Mouse (Mus musculus) hindbrain, embryonic 15.5 days (tissue): ENCODE measurements around the gene Cbx4. TPM values are rescaled to one million over a fixed set of nuclear protein-coding genes. Genes with fewer than 3 reads are reported as not detected.

Experiments used
- ATAC-seq: fragments of 200-750 bp; cut with Nextera tagmentation; 2 replicates; pipeline ENCODE4 v1.8.0; 2017; ENCODE audit warnings: low read depth, moderate number of reproducible peaks, moderate TSS enrichment; ENCODE audit not compliant: low FRiP score
- H3K27ac ChIP-seq: fragments of 300-500 bp; sonication (generic); replicated peaks from 2 replicates; pipeline ENCODE4 v1.5.1; 2015; ENCODE audit warnings: mild to moderate bottlenecking, inconsistent platforms
- H3K27me3 ChIP-seq: fragments of 300-500 bp; sonication (generic); 2 replicates; pipeline ENCODE4 v1.6.1; 2015; ENCODE audit warnings: control low read depth, inconsistent platforms
- H3K36me3 ChIP-seq: fragments of 300-500 bp; sonication (generic); 2 replicates; pipeline ENCODE4 v1.6.1; 2015; ENCODE audit warnings: control low read depth, inconsistent platforms
- H3K4me1 ChIP-seq: fragments of 300-500 bp; sonication (generic); replicated peaks from 2 replicates; pipeline ENCODE4 v1.6.1; 2015; ENCODE audit warnings: control low read depth, inconsistent platforms
- H3K4me2 ChIP-seq: fragments of 300-500 bp; sonication (generic); 2 replicates; pipeline ENCODE4 v1.6.1; 2015; ENCODE audit warnings: moderate library complexity, mild to moderate bottlenecking, inconsistent platforms
- H3K4me3 ChIP-seq: fragments of 300-500 bp; sonication (generic); 2 replicates; pipeline ENCODE4 v1.5.1; 2015; ENCODE audit warnings: mild to moderate bottlenecking, inconsistent platforms
- H3K9ac ChIP-seq: fragments of 300-500 bp; sonication (generic); 2 replicates; pipeline ENCODE4 v1.6.1; 2015; ENCODE audit warnings: inconsistent platforms
- H3K9me3 ChIP-seq: fragments of 300-500 bp; sonication (generic); 2 replicates; pipeline ENCODE4 v1.6.1; 2016; ENCODE audit warnings: control low read depth, inconsistent platforms
- WGBS: fragments of 180-500 bp; shearing (Covaris S2); methylation state at CpG from one replicate; pipeline ENCODE4 v1.1.7; 2015; 5-methylcytosine and 5-hydroxymethylcytosine counted together
- polyA plus RNA-seq: library from polyadenylated mRNA; unstranded; fragments of >200 nt; fragmentation: Nextera tagmentation; extraction: Ambion mirVana; gene quantifications from 2 replicates; pipeline ENCODE4 v1.2.1, GENCODE M21; 2015

Cbx4 gene
- polyA plus RNA-seq, 1 experiment from 2014 or later, result 23.2 TPM

DNA sequence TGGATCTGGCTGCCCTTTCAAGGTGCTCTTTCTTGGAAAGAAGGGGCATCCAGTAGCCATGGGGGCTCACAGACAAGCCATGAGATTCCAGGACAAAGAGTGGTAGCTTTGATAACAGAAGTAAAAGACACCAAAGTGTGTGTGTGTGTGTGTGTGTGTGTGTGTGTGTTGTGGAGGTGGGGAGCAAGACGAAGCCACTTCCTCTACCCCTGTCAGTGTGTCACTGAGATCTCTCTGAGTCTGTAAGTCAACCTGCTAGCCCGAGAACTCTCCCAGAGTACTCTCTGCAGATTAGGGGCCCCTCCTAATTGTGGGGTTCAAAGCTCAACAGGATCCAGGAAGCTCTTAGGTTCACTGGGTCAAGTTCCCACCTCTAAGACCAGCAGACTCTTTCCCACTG is 35.7 kb downstream of the Cbx4 start:
- 9% methylated on average over 2 of the region's 2 CpGs for WGBS
- Histone ChIP-seq H3K36me3 (no peaks in the 10 kb centered on the region), H3K9me3 (no peaks in the 10 kb centered on the region), H3K4me3 (no peak overlapping the region), H3K27ac (no peak overlapping the region), H3K9ac (no peak overlapping the region), H3K27me3 (peaks cover 62% of the 10 kb centered on the region), H3K4me1 (peaks cover 55% of the 10 kb centered on the region), H3K4me2 (no peak overlapping the region)
- no peak for ATAC-seq

DNA sequence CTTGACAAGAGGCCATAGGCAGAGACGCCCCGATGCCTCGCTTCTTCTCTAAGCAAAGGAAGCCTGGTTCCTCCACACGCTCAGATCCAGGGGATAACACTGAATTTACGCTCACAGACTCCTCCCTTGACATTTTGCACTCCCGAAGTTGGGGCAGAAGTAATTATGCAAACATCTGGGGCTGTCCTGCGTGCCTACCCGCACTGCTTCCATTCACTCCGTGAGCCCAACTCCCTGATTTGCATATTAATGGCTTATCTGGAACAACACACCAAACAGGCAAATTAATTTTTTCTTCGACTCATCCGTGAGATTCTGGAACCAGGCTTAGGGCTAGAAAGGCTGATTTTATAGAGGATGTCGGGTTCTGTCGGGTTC is 37.9 kb downstream of the Cbx4 start:
- Histone ChIP-seq H3K27me3 (peaks cover 82% of the 10 kb centered on the region), H3K9ac (no peak overlapping the region; the same call in 1 of the 2 replicates), H3K4me1 (peaks cover 49% of the 10 kb centered on the region), H3K4me2 (peak overlapping the region; percentile 67; the same call in 1 of the 2 replicates), H3K27ac (no peak overlapping the region), H3K9me3 (no peaks in the 10 kb centered on the region), H3K4me3 (0 out of 2 replicates have a peak overlapping the region, but pooled peaks have one; percentile 3), H3K36me3 (no peaks in the 10 kb centered on the region)
- 0% methylated on average over 13 of the region's 13 CpGs for WGBS
- no peak for ATAC-seq

DNA sequence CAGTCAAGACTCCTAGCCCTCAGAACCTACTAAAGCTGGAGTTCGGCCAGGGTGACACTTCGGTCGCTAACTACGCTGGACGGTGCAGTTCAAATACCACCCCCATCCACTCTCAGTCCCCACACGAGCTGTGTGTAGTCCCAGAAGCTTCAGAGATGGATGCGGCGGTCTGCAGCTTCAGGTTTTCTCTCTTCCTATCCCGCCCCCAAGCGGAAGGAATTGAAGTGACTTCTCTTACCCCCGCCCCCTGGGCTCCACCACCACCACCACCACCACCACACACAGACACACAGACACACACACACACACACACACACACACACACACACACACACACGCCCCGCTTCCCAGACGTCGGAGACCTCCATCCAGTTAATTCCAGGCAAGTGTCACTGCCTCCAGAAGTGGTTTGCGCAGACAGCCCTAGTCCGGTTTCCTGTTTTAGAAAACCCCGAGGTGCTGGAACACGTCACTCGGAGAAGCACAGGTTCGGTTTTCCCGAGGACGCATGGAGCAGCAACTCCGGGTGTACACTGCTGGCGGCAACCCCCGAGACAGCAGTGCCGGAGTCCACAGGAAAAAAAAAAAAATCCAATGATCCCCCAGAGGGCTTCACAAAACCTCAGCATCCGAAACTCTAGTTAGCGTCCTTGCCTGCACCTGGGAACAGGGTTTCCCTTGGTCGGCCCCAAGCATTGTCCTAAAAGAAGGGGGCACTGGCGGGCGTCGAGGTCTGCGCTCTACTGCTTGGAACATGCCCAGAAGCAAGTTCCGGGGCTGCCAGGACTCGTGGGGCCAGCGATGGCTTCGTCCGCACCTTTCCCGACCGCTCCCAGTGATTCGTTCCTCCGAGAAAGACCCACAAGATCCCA is 38.5 kb downstream of the Cbx4 start:
- Histone ChIP-seq H3K9ac (no peak overlapping the region; the same call in 1 of the 2 replicates), H3K36me3 (no peaks in the 10 kb centered on the region), H3K4me2 (peak overlapping the region; percentile 67), H3K4me1 (peaks cover 47% of the 10 kb centered on the region), H3K4me3 (peak overlapping the region; percentile 40), H3K27me3 (peaks cover 85% of the 10 kb centered on the region), H3K9me3 (no peaks in the 10 kb centered on the region), H3K27ac (no peak overlapping the region)
- under 1% methylated on average over 43 of the region's 43 CpGs for WGBS
- ATAC-seq, result no peak

DNA sequence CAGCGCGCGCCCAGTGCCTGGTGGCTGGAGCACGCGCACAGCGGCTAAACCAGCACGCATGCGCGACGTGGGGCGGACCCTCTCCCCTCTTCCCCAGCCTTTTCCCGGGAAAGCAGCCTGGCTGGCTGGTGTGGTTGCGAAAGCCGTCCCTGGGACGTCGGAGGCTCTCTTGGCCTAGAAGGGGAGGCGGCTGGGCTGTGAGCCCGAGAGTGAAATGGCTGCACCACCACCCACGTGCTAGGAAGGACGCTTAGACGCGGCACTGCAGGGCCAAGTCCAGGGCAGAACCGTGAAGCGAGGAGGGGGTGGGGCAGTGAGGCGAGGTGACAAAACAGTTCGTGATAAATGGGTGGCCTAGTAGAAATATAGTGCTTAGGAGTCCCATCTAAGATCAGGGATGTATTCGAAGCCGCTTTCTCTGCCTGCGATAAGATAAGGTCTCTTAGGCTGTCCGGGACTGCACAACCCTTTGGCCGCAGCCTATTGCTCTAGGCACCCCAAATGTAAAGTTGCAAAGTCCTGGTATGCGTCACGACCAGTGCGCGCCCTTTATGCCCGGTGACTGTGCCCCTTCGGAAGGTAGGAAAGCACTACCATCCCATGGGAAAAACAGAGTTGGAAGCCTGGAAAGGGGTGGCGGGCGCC is 39.3 kb downstream of the Cbx4 start:
- Histone ChIP-seq H3K36me3 (no peaks in the 10 kb centered on the region), H3K27ac (no peak overlapping the region), H3K4me3 (peak overlapping the region; percentile 40), H3K4me2 (peak overlapping the region; percentile 67), H3K9ac (0 out of 2 replicates have a peak overlapping the region, but pooled peaks have one; percentile 23), H3K27me3 (peaks cover 82% of the 10 kb centered on the region), H3K4me1 (peaks cover 45% of the 10 kb centered on the region), H3K9me3 (no peaks in the 10 kb centered on the region)
- no peak for ATAC-seq
- WGBS, result under 1% methylated on average over 39 of the region's 39 CpGs

DNA sequence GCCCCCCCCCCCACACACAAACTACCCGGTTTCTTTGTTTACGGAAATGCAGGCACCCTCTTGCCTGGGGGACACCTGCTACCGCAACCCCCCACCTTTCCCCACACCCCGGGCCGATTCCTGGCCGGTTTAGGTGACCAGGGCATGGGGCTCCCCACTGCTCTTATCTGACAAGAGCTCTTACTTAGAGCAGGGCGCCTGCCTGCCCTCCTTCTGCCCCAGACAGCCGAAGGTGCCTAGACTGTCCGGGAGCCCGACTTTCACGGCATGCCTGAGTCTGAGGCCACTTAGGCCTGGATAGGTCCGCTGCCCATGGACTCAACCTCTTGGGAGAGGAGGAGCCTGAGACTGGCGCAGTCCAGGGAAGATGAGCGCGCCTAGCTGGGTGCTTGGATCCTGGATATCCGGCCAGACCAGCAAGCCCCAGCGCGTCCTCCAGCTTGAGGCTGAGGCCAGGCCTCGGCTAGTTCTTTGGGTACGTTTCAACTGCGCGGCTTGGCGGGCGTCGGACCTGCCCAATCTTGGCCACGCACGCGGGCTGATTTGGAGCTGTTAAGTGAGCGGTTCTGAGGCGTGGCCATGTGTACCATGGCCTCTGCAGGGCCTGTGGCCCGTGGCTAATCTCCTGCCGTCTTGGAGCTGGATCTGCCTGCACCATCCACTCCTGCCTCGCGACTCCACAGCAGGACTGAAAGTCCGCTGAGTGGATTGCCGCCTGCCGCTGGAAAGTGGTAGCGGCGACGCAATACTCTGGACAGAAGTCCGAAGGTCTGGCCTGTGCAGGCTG is 41.3 kb downstream of the Cbx4 start:
- Histone ChIP-seq H3K4me1 (peaks cover 57% of the 10 kb centered on the region), H3K27ac (no peak overlapping the region), H3K36me3 (no peaks in the 10 kb centered on the region), H3K27me3 (peaks cover 62% of the 10 kb centered on the region), H3K4me3 (no peak overlapping the region), H3K9ac (no peak overlapping the region), H3K4me2 (peak overlapping the region; percentile 22), H3K9me3 (no peaks in the 10 kb centered on the region)
- WGBS, result 2% methylated on average over 41 of the region's 41 CpGs
- no peak for ATAC-seq

DNA sequence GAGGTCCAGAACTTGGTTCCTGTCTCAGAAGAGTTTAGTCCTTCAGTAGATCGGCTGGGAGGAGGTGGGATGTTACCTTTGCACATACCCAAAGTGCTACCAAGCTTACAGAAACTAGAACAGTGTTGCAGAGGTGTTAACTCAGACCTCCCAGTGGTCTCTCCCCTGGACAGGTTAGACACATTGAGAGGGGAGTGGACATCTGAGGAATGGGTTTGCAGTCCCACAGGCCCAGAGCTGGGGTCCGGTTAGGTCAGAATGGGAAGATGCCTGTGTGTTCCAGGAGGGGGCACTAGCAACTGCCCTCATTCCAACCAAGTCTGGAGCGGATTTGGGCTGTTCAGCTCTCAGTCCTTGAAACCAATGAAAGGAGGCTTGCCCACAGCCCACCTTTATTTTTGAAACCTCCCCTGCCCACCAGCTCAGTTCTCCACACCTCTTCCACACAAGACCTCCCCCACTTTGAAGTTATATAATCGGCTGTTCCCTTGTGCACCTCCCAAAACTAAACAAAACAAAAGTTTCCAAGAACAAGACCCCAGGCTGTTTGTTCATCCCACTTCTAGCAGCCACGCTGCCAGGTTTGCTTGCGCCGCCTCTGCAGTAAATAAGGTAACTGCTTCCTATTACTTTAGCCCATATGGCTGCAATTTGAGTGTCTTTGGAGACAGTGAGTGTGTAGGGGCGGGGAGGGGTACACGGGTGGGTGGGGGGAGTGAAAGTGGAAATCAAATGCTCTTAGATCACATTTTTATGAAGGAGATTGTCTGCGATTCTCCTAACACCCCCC is 42.1 kb downstream of the Cbx4 start:
- H3K4me1 ChIP-seq, result peaks cover 65% of the 10 kb centered on the region

DNA sequence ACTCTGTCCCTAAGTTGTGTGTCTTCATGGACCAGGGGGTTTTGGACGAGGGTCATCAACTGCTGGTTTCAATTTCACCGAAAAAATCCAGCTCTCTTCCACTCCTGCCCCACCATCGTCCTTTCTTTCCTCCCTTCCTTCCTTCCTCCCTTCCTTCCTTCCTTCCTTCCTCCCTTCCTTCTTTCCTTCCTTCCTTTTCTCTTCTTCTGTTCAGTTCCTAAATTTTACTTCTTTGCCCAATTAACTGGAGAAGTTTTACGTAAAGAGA is 42.8 kb downstream of the Cbx4 start:
- no peak overlapping the region for H3K9ac ChIP-seq
- H3K9me3 ChIP-seq, result no peaks in the 10 kb centered on the region
- H3K4me3 ChIP-seq, result no peak overlapping the region
- WGBS, result 5% methylated on average over 4 of the region's 4 CpGs
- peaks cover 68% of the 10 kb centered on the region for H3K4me1 ChIP-seq
- H3K27me3 ChIP-seq, result peaks cover 59% of the 10 kb centered on the region
- no peak overlapping the region for H3K4me2 ChIP-seq
- H3K36me3 ChIP-seq, result 0 out of 2 replicates have a peak, but pooled peaks cover 3% of the 10 kb centered on the region
- no peak for ATAC-seq
- H3K27ac ChIP-seq, result no peak overlapping the region

More for the DNA sequence above, 42.1 kb downstream of the Cbx4 start:
- no peaks in the 10 kb centered on the region for H3K36me3 ChIP-seq
- H3K27me3 ChIP-seq, result peaks cover 59% of the 10 kb centered on the region
- H3K9me3 ChIP-seq, result no peaks in the 10 kb centered on the region
- no peak overlapping the region for H3K27ac ChIP-seq
- no peak for ATAC-seq
- no peak overlapping the region for H3K4me2 ChIP-seq
- 3% methylated on average over 10 of the region's 10 CpGs for WGBS
- H3K4me3 ChIP-seq, result no peak overlapping the region
- H3K9ac ChIP-seq, result no peak overlapping the region

DNA sequence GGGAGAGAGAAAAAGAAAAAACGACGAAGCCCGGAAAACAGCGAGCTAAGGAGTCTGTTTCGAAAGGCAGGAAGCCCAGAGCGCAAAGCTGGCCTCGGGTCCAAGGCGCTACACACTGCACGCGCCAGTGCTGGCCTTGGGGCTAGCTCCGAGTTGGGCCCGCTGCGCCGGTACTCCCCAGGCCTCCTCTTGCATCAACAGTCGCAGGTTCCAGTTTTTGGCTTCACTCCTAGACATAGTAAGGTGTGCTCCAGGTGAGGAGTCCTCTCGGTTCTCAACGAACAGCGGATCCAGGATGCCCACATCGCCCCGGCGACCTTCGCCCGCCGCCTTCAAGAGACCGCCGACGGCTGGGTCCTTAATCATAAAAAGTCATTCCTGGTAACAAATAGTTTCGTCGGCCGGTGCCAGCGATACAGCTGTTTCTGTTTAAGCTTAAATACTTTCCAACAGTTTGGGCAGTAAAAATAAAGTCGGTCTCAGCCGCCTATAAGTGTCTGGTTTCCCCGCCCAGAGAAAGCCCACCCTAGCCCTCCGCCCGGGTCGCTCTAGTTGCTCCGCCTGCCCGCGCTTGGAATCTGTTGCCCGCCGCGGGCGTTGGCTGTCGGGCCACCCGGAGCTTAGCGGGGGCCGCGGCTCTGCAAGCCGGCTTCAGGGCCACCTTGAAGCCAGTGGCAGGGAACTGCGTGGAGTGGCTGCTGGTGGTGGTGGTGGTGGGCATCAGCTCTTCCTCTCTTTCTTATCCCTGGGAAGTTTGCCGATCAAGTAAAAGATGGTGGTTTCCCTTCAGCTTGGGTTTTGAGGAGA is 43.4 kb downstream of the Cbx4 start:
- no peak for ATAC-seq
- Histone ChIP-seq H3K27ac (no peak overlapping the region), H3K36me3 (0 out of 2 replicates have a peak, but pooled peaks cover 3% of the 10 kb centered on the region), H3K4me1 (peaks cover 67% of the 10 kb centered on the region), H3K27me3 (peaks cover 59% of the 10 kb centered on the region), H3K4me2 (no peak overlapping the region), H3K4me3 (no peak overlapping the region), H3K9ac (no peak overlapping the region), H3K9me3 (no peaks in the 10 kb centered on the region)
- WGBS, result under 1% methylated on average over 52 of the region's 52 CpGs

DNA sequence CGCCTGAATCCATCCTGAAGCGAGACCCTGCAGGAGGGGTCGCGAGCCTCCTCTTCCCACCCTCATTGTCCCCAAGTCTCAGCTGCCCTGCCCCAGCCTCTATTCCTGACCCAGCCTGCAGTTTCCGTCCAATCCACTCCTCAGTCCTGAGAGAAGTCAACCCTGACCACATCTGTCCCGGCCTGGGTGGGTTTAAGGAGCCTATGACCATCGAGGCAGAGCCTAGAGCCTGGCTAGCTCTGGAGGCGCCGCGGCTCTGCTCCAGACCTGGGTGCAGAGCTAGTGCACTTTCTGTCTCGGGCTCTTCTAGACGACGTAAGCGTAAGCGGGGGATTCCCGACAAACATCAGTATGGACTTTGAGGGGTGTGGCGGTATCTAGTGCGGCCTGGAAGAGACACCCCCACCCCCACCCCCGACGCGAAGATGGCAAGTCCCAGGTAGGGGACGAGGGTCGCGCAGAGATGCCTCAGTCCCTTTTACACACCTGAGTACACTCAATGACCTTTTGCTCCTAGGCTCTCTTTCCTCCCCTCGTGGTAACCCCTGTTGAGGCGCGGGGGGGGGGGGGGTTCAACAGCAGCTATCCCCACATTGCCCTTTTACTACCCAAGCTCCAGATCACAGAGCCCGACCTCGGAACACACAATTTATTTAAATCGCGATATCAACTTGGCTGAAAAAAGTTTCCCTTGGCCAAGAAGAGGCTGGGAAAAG is 44.1 kb downstream of the Cbx4 start:
- WGBS, result 1% methylated on average over 31 of the region's 31 CpGs
- H3K4me3 ChIP-seq, result peak overlapping the region; percentile 89
- H3K9me3 ChIP-seq, result no peaks in the 10 kb centered on the region
- peaks cover 65% of the 10 kb centered on the region for H3K27me3 ChIP-seq
- H3K36me3 ChIP-seq, result 0 out of 2 replicates have a peak, but pooled peaks cover 3% of the 10 kb centered on the region
- peak overlapping the region; percentile 98 for H3K4me2 ChIP-seq
- peak overlapping the region; percentile 80 for H3K9ac ChIP-seq
- 0 out of 2 replicates have a peak, but pooled peaks have one; percentile 4 for ATAC-seq
- H3K27ac ChIP-seq, result peak overlapping the region; percentile 96; the same call in 1 of the 2 replicates
- H3K4me1 ChIP-seq, result peaks cover 69% of the 10 kb centered on the region

DNA sequence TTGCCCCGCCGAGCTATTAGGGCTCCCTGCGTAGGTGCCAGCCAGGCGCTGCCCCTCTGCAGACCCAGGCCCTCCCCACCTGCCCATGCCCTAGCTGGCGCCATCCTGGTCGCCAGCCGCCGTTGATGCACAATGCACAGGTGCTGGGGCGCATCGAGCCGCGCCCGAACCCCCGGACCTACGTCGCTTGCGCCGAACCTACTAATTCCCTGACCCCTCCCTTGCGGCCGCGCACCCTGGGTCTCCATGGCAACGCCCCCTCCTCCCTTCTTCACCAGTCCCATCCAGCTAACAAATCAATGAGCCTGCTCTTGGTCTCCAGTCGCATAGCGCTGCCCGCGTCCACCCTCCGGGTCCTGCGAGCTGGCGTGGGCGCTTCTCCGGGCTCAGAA is 44.7 kb downstream of the Cbx4 start:
- Histone ChIP-seq H3K36me3 (0 out of 2 replicates have a peak, but pooled peaks cover 3% of the 10 kb centered on the region), H3K4me1 (peaks cover 69% of the 10 kb centered on the region), H3K4me3 (peak overlapping the region; percentile 89), H3K9me3 (no peaks in the 10 kb centered on the region), H3K4me2 (peak overlapping the region; percentile 98), H3K9ac (peak overlapping the region; percentile 80), H3K27ac (peak overlapping the region; percentile 96), H3K27me3 (peaks cover 65% of the 10 kb centered on the region)
- WGBS, result under 1% methylated on average over 31 of the region's 31 CpGs
- no peak for ATAC-seq
